Mouse (Mus musculus) midbrain, postnatal 0 days (tissue): ENCODE data around the gene Slf2. TPM values are rescaled to one million over a fixed set of nuclear protein-coding genes. Genes with fewer than 3 reads are reported as not detected.
A peak's percentile ranks its signal among the peaks of the same experiment; 100 is the strongest.

ENCODE experiments used
- ATAC-seq: fragments of 200-750 bp; cut with Nextera tagmentation; 2 replicates; pipeline ENCODE4 v1.8.0; 2017; ENCODE audit warnings: moderate number of reproducible peaks, mild to moderate bottlenecking, moderate TSS enrichment, moderate library complexity; ENCODE audit not compliant: low FRiP score
- DNase-seq: peaks from one replicate; pipeline ENCODE4 v3.0.0-alpha.2; 2015; ENCODE audit warnings: low spot score
- H3K27ac ChIP-seq: fragments of 300-500 bp; sonication (generic); 2 replicates; pipeline ENCODE4 v1.5.1; 2014; ENCODE audit warnings: low read depth, mild to moderate bottlenecking, low read length, mixed read lengths
- H3K27me3 ChIP-seq: fragments of 300-500 bp; sonication (generic); 2 replicates; pipeline ENCODE4 v1.6.1; 2014; ENCODE audit warnings: low read length, control low read depth, mixed read lengths; ENCODE audit not compliant: insufficient read depth
- H3K36me3 ChIP-seq: fragments of 300-500 bp; sonication (generic); 2 replicates; pipeline ENCODE4 v1.6.1; 2014; ENCODE audit warnings: low read length, control low read depth, mixed read lengths; ENCODE audit not compliant: insufficient read depth
- H3K4me1 ChIP-seq: fragments of 300-500 bp; sonication (generic); 2 replicates; pipeline ENCODE4 v1.6.1; 2014; ENCODE audit warnings: mild to moderate bottlenecking, control low read depth, antibody characterized with exemption, low read length, mixed read lengths; ENCODE audit not compliant: insufficient read depth
- H3K4me2 ChIP-seq: fragments of 300-500 bp; sonication (generic); 2 replicates; pipeline ENCODE4 v1.6.1; 2014; ENCODE audit warnings: low read depth, mild to moderate bottlenecking, low read length, mixed read lengths; ENCODE audit not compliant: poor library complexity, severe bottlenecking
- H3K4me3 ChIP-seq: fragments of 300-500 bp; sonication (generic); 2 replicates; pipeline ENCODE4 v1.5.1; 2014; ENCODE audit warnings: low read depth, mild to moderate bottlenecking, low read length, moderate library complexity
- H3K9ac ChIP-seq: fragments of 300-500 bp; sonication (generic); replicated peaks from 2 replicates; pipeline ENCODE4 v1.6.1; 2014; ENCODE audit warnings: mild to moderate bottlenecking, low read length, moderate library complexity, mixed read lengths; ENCODE audit not compliant: poor library complexity, severe bottlenecking
- H3K9me3 ChIP-seq: fragments of 300-500 bp; sonication (generic); 2 replicates; pipeline ENCODE4 v1.6.1; 2016; ENCODE audit warnings: low read length, control low read depth
- CTCF ChIP-seq: IDR thresholded peaks from 2 replicates; pipeline ENCODE4 v1.5.1; 2016; ENCODE audit warnings: antibody characterized with exemption, mild to moderate bottlenecking
- WGBS: fragments of 180-500 bp; shearing (Covaris S2); extraction: QIAGEN DNeasy Blood & Tissue Kit; methylation state at CpG from one replicate; pipeline ENCODE4 v1.1.7; 2014; 5-methylcytosine and 5-hydroxymethylcytosine counted together
- polyA plus RNA-seq: library from polyadenylated mRNA; unstranded; fragments of >200 nt; fragmentation: Nextera tagmentation; extraction: Ambion mirVana; gene quantifications from 2 replicates; pipeline ENCODE4 v1.2.1, GENCODE M21; 2015
- total RNA-seq: library from RNA; depleted of rRNA; stranded (reverse); fragments of >200 nt; gene quantifications from 2 replicates; pipeline ENCODE4 v1.2.3, GENCODE M21; 2014

The Slf2 gene
- total and polyA plus RNA-seq, 2 experiments from 2014 or later: 22.6 to 26.8 TPM

DNA sequence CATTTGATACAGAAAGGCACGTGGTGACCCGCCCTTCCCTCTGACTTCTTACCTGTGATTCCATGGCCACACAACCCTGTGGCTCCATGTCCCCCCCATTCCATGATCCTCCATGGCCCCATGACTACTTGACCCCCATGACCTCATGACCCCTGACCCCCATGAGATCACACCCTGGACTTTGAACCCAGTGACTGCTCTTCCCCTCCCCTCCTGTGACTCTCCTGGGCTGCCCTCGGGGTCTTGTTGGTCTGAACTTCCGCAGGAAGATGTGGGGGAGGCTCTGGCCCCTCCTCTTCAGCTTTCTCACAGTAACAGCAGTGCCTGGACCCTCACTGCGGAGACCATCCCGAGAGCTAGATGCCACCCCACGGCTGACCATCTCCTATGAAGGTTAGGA is 61.3 kb downstream of the Slf2 start:
- Histone ChIP-seq H3K27me3 (no peaks in the 10 kb centered on the region), H3K4me2 (no peak overlapping the region), H3K9me3 (no peaks in the 10 kb centered on the region), H3K9ac (no peak overlapping the region), H3K4me1 (peaks cover 10% of the 10 kb centered on the region), H3K36me3 (peaks cover 23% of the 10 kb centered on the region), H3K27ac (no peak overlapping the region), H3K4me3 (no peak overlapping the region)
- TF ChIP-seq CTCF: no peak
- ATAC-seq (no peak), DNase-seq (no peak)
- 64% methylated on average over 7 of the region's 7 CpGs for WGBS

DNA sequence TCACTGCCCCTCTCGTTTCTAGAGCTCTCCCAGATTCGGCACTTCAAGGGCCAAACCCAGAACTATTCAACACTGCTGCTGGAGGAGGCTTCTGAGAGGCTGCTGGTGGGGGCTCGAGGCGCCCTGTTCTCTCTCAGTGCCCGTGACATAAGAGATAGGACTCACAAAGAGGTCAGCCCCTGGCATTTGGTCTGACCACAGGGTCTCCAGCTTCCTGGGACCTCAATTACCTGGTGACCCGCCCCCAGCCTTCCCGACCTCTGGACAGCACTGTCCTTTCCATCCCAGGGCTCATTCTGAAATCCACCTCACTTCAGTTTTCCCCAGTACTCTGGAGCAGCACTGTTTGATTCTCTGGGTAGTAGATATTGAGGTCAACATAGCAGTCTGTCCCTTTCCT is 61.8 kb downstream of the Slf2 start:
- Histone ChIP-seq H3K9ac (no peak overlapping the region), H3K4me3 (no peak overlapping the region), H3K27me3 (no peaks in the 10 kb centered on the region), H3K9me3 (no peaks in the 10 kb centered on the region), H3K27ac (no peak overlapping the region), H3K4me2 (no peak overlapping the region), H3K36me3 (peaks cover 24% of the 10 kb centered on the region), H3K4me1 (peaks cover 10% of the 10 kb centered on the region)
- DNase-seq (no peak), ATAC-seq (no peak)
- 76% methylated on average over 7 of the region's 7 CpGs for WGBS
- TF ChIP-seq CTCF: no peak

DNA sequence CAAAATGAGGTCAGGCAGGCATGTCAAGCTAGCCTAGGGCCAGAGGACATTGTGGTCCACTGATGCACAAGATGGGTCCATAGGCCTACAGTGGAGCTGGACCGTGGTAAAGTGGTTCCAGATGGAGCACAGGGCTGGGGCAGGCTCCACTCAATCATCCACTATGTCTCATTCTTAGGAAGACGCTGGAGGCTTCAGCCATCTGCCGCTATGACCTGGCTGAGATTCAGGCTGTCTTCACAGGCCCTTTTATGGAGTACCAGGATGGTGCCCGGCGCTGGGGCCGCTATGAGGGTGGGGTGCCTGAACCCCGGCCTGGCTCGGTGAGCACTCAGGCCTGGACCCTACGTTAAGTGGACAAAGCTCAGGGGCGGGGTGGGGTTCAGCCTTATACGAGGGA is 66.8 kb downstream of the Slf2 start:
- H3K9ac ChIP-seq: no peak overlapping the region

DNA sequence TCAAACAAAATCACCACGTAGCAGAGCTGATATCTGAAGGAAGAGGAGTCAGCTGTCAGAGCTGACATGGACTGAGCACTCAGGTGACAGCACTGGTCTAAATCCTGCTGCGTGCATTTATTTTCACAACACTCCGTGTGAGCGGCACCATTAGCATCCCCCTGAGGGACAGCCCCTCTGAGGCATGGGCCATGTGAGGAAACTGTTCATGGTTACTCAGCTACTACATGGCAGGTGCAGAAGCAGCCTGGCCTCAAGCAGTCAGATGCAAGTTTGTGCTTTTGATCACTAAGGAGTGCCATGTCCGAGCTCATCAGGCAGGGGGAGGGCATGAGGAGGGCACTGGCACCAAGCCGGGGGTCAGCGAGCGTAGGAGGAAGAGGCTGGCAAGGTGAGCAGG is 68.7 kb downstream of the Slf2 start:
- H3K36me3 ChIP-seq: peaks cover 67% of the 10 kb centered on the region

More for the DNA sequence above, 66.8 kb downstream of the Slf2 start:
- no peak overlapping the region for H3K4me2 ChIP-seq
- peaks cover 63% of the 10 kb centered on the region for H3K36me3 ChIP-seq
- H3K4me1 ChIP-seq: no peaks in the 10 kb centered on the region
- DNase-seq: no peak
- no peak overlapping the region for H3K27ac ChIP-seq
- WGBS: 86% methylated on average over 11 of the region's 11 CpGs
- ATAC-seq: 0 out of 2 replicates have a peak, but pooled peaks have one; percentile 20
- no peak for TF ChIP-seq CTCF
- H3K27me3 ChIP-seq: no peaks in the 10 kb centered on the region
- H3K9me3 ChIP-seq: no peaks in the 10 kb centered on the region
- H3K4me3 ChIP-seq: no peak overlapping the region

DNA sequence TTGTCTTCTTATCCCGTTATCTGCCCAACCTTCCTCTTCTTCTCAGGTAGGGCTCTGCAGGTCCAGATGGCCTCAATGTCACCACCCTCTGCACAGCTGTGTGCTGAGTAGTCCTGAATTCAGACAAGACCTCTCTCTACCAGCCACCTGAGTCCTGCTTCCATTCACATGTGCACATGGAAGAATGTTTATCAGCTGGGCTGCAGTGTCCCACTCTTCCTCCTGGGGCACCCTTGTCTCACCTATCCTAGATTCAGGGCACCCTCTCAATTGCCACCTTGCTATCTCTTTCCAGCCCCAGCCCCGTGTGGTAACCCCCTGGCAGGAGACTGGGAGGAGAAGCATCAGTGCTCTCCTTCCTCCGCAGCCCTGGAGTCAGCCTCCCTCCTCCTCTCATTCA is 71.3 kb downstream of the Slf2 start:
- H3K4me2 ChIP-seq: no peak overlapping the region
- TF ChIP-seq CTCF: peak; percentile 49
- H3K9me3 ChIP-seq: no peaks in the 10 kb centered on the region
- 60% methylated on average over 3 of the region's 3 CpGs for WGBS
- DNase-seq (no peak), ATAC-seq (no peak)
- H3K27me3 ChIP-seq: no peaks in the 10 kb centered on the region
- H3K9ac ChIP-seq: no peak overlapping the region
- peaks cover 8% of the 10 kb centered on the region; the same call in 1 of the 2 replicates for H3K4me1 ChIP-seq
- no peak overlapping the region for H3K27ac ChIP-seq
- H3K4me3 ChIP-seq: no peak overlapping the region
- peaks cover 54% of the 10 kb centered on the region for H3K36me3 ChIP-seq

More for the DNA sequence above, 68.7 kb downstream of the Slf2 start:
- no peak for ATAC-seq
- 87% methylated on average over 8 of the region's 8 CpGs for WGBS
- no peaks in the 10 kb centered on the region for H3K9me3 ChIP-seq
- no peak for DNase-seq
- H3K9ac ChIP-seq: no peak overlapping the region
- no peaks in the 10 kb centered on the region for H3K27me3 ChIP-seq
- no peak overlapping the region for H3K4me3 ChIP-seq
- no peaks in the 10 kb centered on the region for H3K4me1 ChIP-seq
- H3K4me2 ChIP-seq: no peak overlapping the region
- no peak overlapping the region for H3K27ac ChIP-seq
- no peak for TF ChIP-seq CTCF

DNA sequence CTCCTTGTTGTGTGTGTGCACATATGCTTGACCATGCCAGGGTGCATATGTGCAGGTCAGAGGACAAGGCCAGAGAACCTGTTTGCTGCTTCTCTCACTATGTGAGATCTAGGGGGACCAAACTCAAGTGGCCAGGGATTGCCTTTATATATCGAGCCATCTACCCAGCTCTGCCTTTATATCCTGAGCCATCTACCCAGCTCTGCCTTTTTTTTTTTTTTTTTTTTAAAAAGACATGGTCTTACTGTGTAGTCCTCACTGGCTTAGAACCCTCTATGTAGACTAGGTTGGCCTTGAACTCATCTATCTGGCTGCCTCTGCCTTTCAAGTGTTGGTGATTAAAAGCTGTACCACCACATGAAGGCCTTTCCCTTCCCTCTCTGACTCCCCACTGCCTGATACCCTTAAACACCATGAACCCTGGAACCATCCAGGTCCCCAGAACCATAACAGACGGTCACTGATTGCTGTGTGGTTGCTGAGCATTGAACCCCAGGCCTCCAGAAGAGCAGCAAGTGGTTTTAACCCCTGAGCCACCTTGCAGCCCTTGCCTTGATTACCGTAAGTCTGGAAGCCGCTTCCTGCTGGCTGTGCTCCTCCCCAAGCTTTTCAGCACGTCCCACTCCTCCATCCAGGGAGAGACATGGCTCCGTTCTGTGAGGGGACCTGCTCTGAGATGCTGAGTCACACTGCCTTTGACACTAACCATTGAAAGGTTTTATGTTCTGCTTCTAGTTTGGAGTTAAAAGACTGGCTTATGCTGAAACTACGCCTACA is 73.0 kb downstream of the Slf2 start:
- Histone ChIP-seq H3K27me3 (no peaks in the 10 kb centered on the region), H3K27ac (no peak overlapping the region), H3K4me1 (peaks cover 11% of the 10 kb centered on the region; the same call in 1 of the 2 replicates), H3K9me3 (no peaks in the 10 kb centered on the region), H3K9ac (no peak overlapping the region), H3K4me2 (no peak overlapping the region), H3K36me3 (peaks cover 42% of the 10 kb centered on the region), H3K4me3 (no peak overlapping the region)
- no peak for TF ChIP-seq CTCF
- ATAC-seq (no peak), DNase-seq (no peak)
- 87% methylated on average over 7 of the region's 7 CpGs for whole genome bisulfite sequencing
